Mouse (Mus musculus): ENCODE measurements at regions not wholly inside any gene's neighbourhood (a gene's known extent, or its start where the extent isn't known, plus 50 kb on each side); places are given as distances from the start of the nearest gene placed in this dataset.
"Not testable (repeated sequence)": the region's sequence is repeated elsewhere in the genome, so short reads cannot be mapped to it uniquely, and the experiment has no call there.

GRCm38 (mm10) chr12:45287759-45288158, 213.2 kb upstream of the Stxbp6 start:
- no peaks in the 10 kb centered on the region for H3K4me1 ChIP-seq (replicated peaks; ENCODE audit: control insufficient read depth, insufficient read depth, low read length)
- no peak overlapping the region for H3K4me2 ChIP-seq (ENCODE audit: low read depth, low read length, severe bottlenecking)
- DNase-seq (ENCODE audit: low spot score) = no peak
- H3K4me3 ChIP-seq (ENCODE audit: low read depth, low read length) = no peak overlapping the region
- no peak overlapping the region for H3K9ac ChIP-seq (ENCODE audit: low read length)
- no peaks in the 10 kb centered on the region for H3K27me3 ChIP-seq (ENCODE audit: control insufficient read depth, insufficient read depth, low read length)
- no peaks in the 10 kb centered on the region for H3K9me3 ChIP-seq (ENCODE audit: control insufficient read depth, low read length)
- H3K36me3 ChIP-seq (ENCODE audit: control insufficient read depth, insufficient read depth, low read length) = no peaks in the 10 kb centered on the region
- ATAC-seq (replicated peaks; ENCODE audit: low FRiP score) = no peak
- WGBS = 75% methylated on average over 2 of the region's 2 CpGs
- no peak overlapping the region for H3K27ac ChIP-seq (ENCODE audit: low read depth, low read length)

GRCm38 (mm10) chr12:45256309-45256708, 181.8 kb upstream of the Stxbp6 start:
- 0 out of 2 replicates have a peak, but pooled peaks have one; percentile 18 for ATAC-seq (replicated peaks; ENCODE audit: low FRiP score)
- Histone ChIP-seq H3K4me3 (ENCODE audit: low read depth, low read length) (no peak overlapping the region), H3K4me2 (ENCODE audit: low read depth, low read length, severe bottlenecking) (no peak overlapping the region), H3K27me3 (ENCODE audit: control insufficient read depth, insufficient read depth, low read length) (no peaks in the 10 kb centered on the region), H3K4me1 (replicated peaks; ENCODE audit: control insufficient read depth, insufficient read depth, low read length) (no peaks in the 10 kb centered on the region), H3K9me3 (ENCODE audit: control insufficient read depth, low read length) (no peaks in the 10 kb centered on the region), H3K27ac (ENCODE audit: low read depth, low read length) (no peak overlapping the region), H3K9ac (ENCODE audit: low read length) (no peak overlapping the region), H3K36me3 (ENCODE audit: control insufficient read depth, insufficient read depth, low read length) (no peaks in the 10 kb centered on the region)
- no peak for DNase-seq (ENCODE audit: low spot score)
- 83% methylated on average over 5 of the region's 5 CpGs for WGBS

- DNase-seq (ENCODE audit: low spot score) (no peak), ATAC-seq (replicated peaks; ENCODE audit: low FRiP score) (no peak)
- WGBS = 95% methylated on average over 1 of the region's 1 CpGs
- Histone ChIP-seq H3K9me3 (ENCODE audit: control insufficient read depth, low read length) (no peaks in the 10 kb centered on the region), H3K4me2 (ENCODE audit: low read depth, low read length, severe bottlenecking) (no peak overlapping the region), H3K4me3 (ENCODE audit: low read depth, low read length) (no peak overlapping the region), H3K36me3 (ENCODE audit: control insufficient read depth, insufficient read depth, low read length) (no peaks in the 10 kb centered on the region), H3K27me3 (ENCODE audit: control insufficient read depth, insufficient read depth, low read length) (no peaks in the 10 kb centered on the region), H3K4me1 (replicated peaks; ENCODE audit: control insufficient read depth, insufficient read depth, low read length) (no peaks in the 10 kb centered on the region), H3K9ac (ENCODE audit: low read length) (no peak overlapping the region), H3K27ac (ENCODE audit: low read depth, low read length) (no peak overlapping the region)
Observed at GRCm38 (mm10) chr12:45211131-45211530, 136.6 kb upstream of the Stxbp6 start.

GRCm38 (mm10) chr12:45195304-45195920, 120.9 kb upstream of the Stxbp6 start:
- no peaks in the 10 kb centered on the region for H3K27me3 ChIP-seq (ENCODE audit: control insufficient read depth, insufficient read depth, low read length)
- 64% methylated on average over 15 of the region's 19 CpGs for WGBS
- no peak overlapping the region for H3K27ac ChIP-seq (ENCODE audit: low read depth, low read length)
- DNase-seq (ENCODE audit: low spot score) (peak; percentile 49), ATAC-seq (replicated peaks; ENCODE audit: low FRiP score) (no peak; the same call in 1 of the 2 replicates)
- no peak overlapping the region for H3K4me3 ChIP-seq (ENCODE audit: low read depth, low read length)
- no peaks in the 10 kb centered on the region for H3K9me3 ChIP-seq (ENCODE audit: control insufficient read depth, low read length)
- H3K4me1 ChIP-seq (replicated peaks; ENCODE audit: control insufficient read depth, insufficient read depth, low read length) = no peaks in the 10 kb centered on the region
- H3K36me3 ChIP-seq (ENCODE audit: control insufficient read depth, insufficient read depth, low read length) = no peaks in the 10 kb centered on the region
- no peak overlapping the region for H3K4me2 ChIP-seq (ENCODE audit: low read depth, low read length, severe bottlenecking)
- no peak overlapping the region for H3K9ac ChIP-seq (ENCODE audit: low read length)

- H3K4me2 ChIP-seq (ENCODE audit: low read depth, low read length, severe bottlenecking) = no peak overlapping the region
- H3K27ac ChIP-seq (ENCODE audit: low read depth, low read length) = no peak overlapping the region
- WGBS = 13% methylated on average over 6 of the region's 6 CpGs
- no peaks in the 10 kb centered on the region for H3K27me3 ChIP-seq (ENCODE audit: control insufficient read depth, insufficient read depth, low read length)
- H3K36me3 ChIP-seq (ENCODE audit: control insufficient read depth, insufficient read depth, low read length) = no peaks in the 10 kb centered on the region
- H3K9ac ChIP-seq (ENCODE audit: low read length) = no peak overlapping the region
- ATAC-seq (replicated peaks; ENCODE audit: low FRiP score) (0 out of 2 replicates have a peak, but pooled peaks have one; percentile 55), DNase-seq (ENCODE audit: low spot score) (no peak)
- no peaks in the 10 kb centered on the region for H3K9me3 ChIP-seq (ENCODE audit: control insufficient read depth, low read length)
- H3K4me3 ChIP-seq (ENCODE audit: low read depth, low read length) = no peak overlapping the region
- no peaks in the 10 kb centered on the region for H3K4me1 ChIP-seq (replicated peaks; ENCODE audit: control insufficient read depth, insufficient read depth, low read length)
Observed at GRCm38 (mm10) chr12:45187149-45187548, 112.6 kb upstream of the Stxbp6 start.

- no peaks in the 10 kb centered on the region for H3K4me1 ChIP-seq (replicated peaks; ENCODE audit: control insufficient read depth, insufficient read depth, low read length)
- H3K27ac ChIP-seq (ENCODE audit: low read depth, low read length) = no peak overlapping the region
- H3K4me2 ChIP-seq (ENCODE audit: low read depth, low read length, severe bottlenecking) = no peak overlapping the region
- H3K27me3 ChIP-seq (ENCODE audit: control insufficient read depth, insufficient read depth, low read length) = no peaks in the 10 kb centered on the region
- no peaks in the 10 kb centered on the region for H3K36me3 ChIP-seq (ENCODE audit: control insufficient read depth, insufficient read depth, low read length)
- no peak overlapping the region for H3K9ac ChIP-seq (ENCODE audit: low read length)
- DNase-seq (ENCODE audit: low spot score) (no peak), ATAC-seq (replicated peaks; ENCODE audit: low FRiP score) (no peak)
- 98% methylated on average over 3 of the region's 3 CpGs for WGBS
- H3K9me3 ChIP-seq (ENCODE audit: control insufficient read depth, low read length) = no peaks in the 10 kb centered on the region
- no peak overlapping the region for H3K4me3 ChIP-seq (ENCODE audit: low read depth, low read length)
Observed at GRCm38 (mm10) chr12:45184510-45184909, 110.0 kb upstream of the Stxbp6 start.

- Histone ChIP-seq H3K4me3 (ENCODE audit: low read depth, low read length) (no peak overlapping the region), H3K4me2 (ENCODE audit: low read depth, low read length, severe bottlenecking) (no peak overlapping the region), H3K9ac (ENCODE audit: low read length) (no peak overlapping the region), H3K27me3 (ENCODE audit: control insufficient read depth, insufficient read depth, low read length) (no peaks in the 10 kb centered on the region), H3K36me3 (ENCODE audit: control insufficient read depth, insufficient read depth, low read length) (no peaks in the 10 kb centered on the region), H3K27ac (ENCODE audit: low read depth, low read length) (no peak overlapping the region), H3K4me1 (replicated peaks; ENCODE audit: control insufficient read depth, insufficient read depth, low read length) (no peaks in the 10 kb centered on the region), H3K9me3 (ENCODE audit: control insufficient read depth, low read length) (no peaks in the 10 kb centered on the region)
- 84% methylated on average over 3 of the region's 3 CpGs for WGBS
- ATAC-seq (replicated peaks; ENCODE audit: low FRiP score) (no peak), DNase-seq (ENCODE audit: low spot score) (no peak)
Observed at GRCm38 (mm10) chr12:45177454-45177853, 102.9 kb upstream of the Stxbp6 start.

- H3K9ac ChIP-seq (ENCODE audit: low read length); H3K4me2 ChIP-seq (ENCODE audit: low read depth, low read length, severe bottlenecking); ATAC-seq (replicated peaks; ENCODE audit: low FRiP score); DNase-seq (ENCODE audit: low spot score); H3K9me3 ChIP-seq (ENCODE audit: control insufficient read depth, low read length); H3K36me3 ChIP-seq (ENCODE audit: control insufficient read depth, insufficient read depth, low read length); H3K27me3 ChIP-seq (ENCODE audit: control insufficient read depth, insufficient read depth, low read length); H3K27ac ChIP-seq (ENCODE audit: low read depth, low read length); H3K4me1 ChIP-seq (replicated peaks; ENCODE audit: control insufficient read depth, insufficient read depth, low read length); H3K4me3 ChIP-seq (ENCODE audit: low read depth, low read length): not testable (repeated sequence)
- WGBS = 93% methylated on average over 2 of the region's 2 CpGs
Observed at GRCm38 (mm10) chr12:45175259-45175658, 100.8 kb upstream of the Stxbp6 start.

GRCm38 (mm10) chr12:45171927-45172642, 97.6 kb upstream of the Stxbp6 start:
- Histone ChIP-seq H3K4me3 (ENCODE audit: low read depth, low read length) (no peak overlapping the region), H3K9me3 (ENCODE audit: control insufficient read depth, low read length) (no peaks in the 10 kb centered on the region), H3K4me2 (ENCODE audit: low read depth, low read length, severe bottlenecking) (no peak overlapping the region), H3K4me1 (replicated peaks; ENCODE audit: control insufficient read depth, insufficient read depth, low read length) (no peaks in the 10 kb centered on the region), H3K9ac (ENCODE audit: low read length) (no peak overlapping the region), H3K27ac (ENCODE audit: low read depth, low read length) (no peak overlapping the region), H3K36me3 (ENCODE audit: control insufficient read depth, insufficient read depth, low read length) (no peaks in the 10 kb centered on the region), H3K27me3 (ENCODE audit: control insufficient read depth, insufficient read depth, low read length) (no peaks in the 10 kb centered on the region)
- ATAC-seq (replicated peaks; ENCODE audit: low FRiP score) = peak; percentile 87
- DNase-seq (ENCODE audit: low spot score) = peak; percentile 86
- WGBS = 36% methylated on average over 8 of the region's 8 CpGs

Data from forebrain, embryonic 11.5 days (tissue).